Mouse (Mus musculus): ENCODE results near the gene Phb.

Gene Phb

GRCm38 (mm10) chr11:95666529-95667149 is at the start of gene Phb:
TSS of gene Phb (plus strand) at chr11:95666957.
- peak; percentile 79 for DNase-seq (ENCODE audit: low spot score)

GRCm38 (mm10) chr11:95617785-95618465 is 48.8 kb upstream of the Phb start:
- no peak for DNase-seq (ENCODE audit: low spot score)

- no peak for DNase-seq (ENCODE audit: low spot score)
Observed at GRCm38 (mm10) chr11:95619081-95619480, 47.7 kb upstream of the Phb start.

GRCm38 (mm10) chr11:95619886-95620444 is 46.8 kb upstream of the Phb start:
- DNase-seq (ENCODE audit: low spot score) = no peak

- DNase-seq (ENCODE audit: low spot score) = no peak
Observed at GRCm38 (mm10) chr11:95621010-95621409, 45.7 kb upstream of the Phb start.

- no peak for DNase-seq (ENCODE audit: low spot score)
Observed at GRCm38 (mm10) chr11:95621541-95622130, 45.1 kb upstream of the Phb start.

- no peak for DNase-seq (ENCODE audit: low spot score)
Observed at GRCm38 (mm10) chr11:95622426-95622825, 44.3 kb upstream of the Phb start.

- DNase-seq (ENCODE audit: low spot score) = no peak
Observed at GRCm38 (mm10) chr11:95630558-95630957, 36.2 kb upstream of the Phb start.

- no peak for DNase-seq (ENCODE audit: low spot score)
Observed at GRCm38 (mm10) chr11:95631301-95631700, 35.5 kb upstream of the Phb start.

- DNase-seq (ENCODE audit: low spot score) = no peak
Observed at GRCm38 (mm10) chr11:95632474-95632873, 34.3 kb upstream of the Phb start.

GRCm38 (mm10) chr11:95633512-95634000 is 33.2 kb upstream of the Phb start:
- no peak for DNase-seq (ENCODE audit: low spot score)

GRCm38 (mm10) chr11:95635030-95635429 is 31.7 kb upstream of the Phb start:
- DNase-seq (ENCODE audit: low spot score) = no peak

- DNase-seq (ENCODE audit: low spot score) = no peak
Observed at GRCm38 (mm10) chr11:95640751-95641150, 26.0 kb upstream of the Phb start.

GRCm38 (mm10) chr11:95642534-95643280 is 24.1 kb upstream of the Phb start:
- no peak for DNase-seq (ENCODE audit: low spot score)

- DNase-seq (ENCODE audit: low spot score) = no peak
Observed at GRCm38 (mm10) chr11:95643856-95644255, 22.9 kb upstream of the Phb start.

- no peak for DNase-seq (ENCODE audit: low spot score)
Observed at GRCm38 (mm10) chr11:95644381-95644780, 22.4 kb upstream of the Phb start.

- no peak for DNase-seq (ENCODE audit: low spot score)
Observed at GRCm38 (mm10) chr11:95645397-95646153, 21.2 kb upstream of the Phb start.

GRCm38 (mm10) chr11:95646154-95646490 is 20.6 kb upstream of the Phb start:
- no peak for DNase-seq (ENCODE audit: low spot score)

- no peak for DNase-seq (ENCODE audit: low spot score)
Observed at GRCm38 (mm10) chr11:95647791-95648190, 19.0 kb upstream of the Phb start.

GRCm38 (mm10) chr11:95648827-95649226 is 17.9 kb upstream of the Phb start:
- peak; percentile 40 for DNase-seq (ENCODE audit: low spot score)

GRCm38 (mm10) chr11:95649560-95649959 is 17.2 kb upstream of the Phb start:
- DNase-seq (ENCODE audit: low spot score) = no peak

GRCm38 (mm10) chr11:95650001-95650400 is 16.8 kb upstream of the Phb start:
- DNase-seq (ENCODE audit: low spot score) = no peak

Data from spleen, adult 12 weeks (tissue).